Mouse (Mus musculus) MEL (cell line): ENCODE results near the gene Fut1. TPM values are rescaled to one million over a fixed set of nuclear protein-coding genes. Genes with fewer than 3 reads are reported as not detected.

Experiments
- DNase-seq: peaks from one replicate; pipeline ENCODE4 v3.0.0; 2011; ENCODE audit warnings: low read depth, low spot score
- H3K27ac ChIP-seq: 2 replicates; pipeline ENCODE4 v1.5.1; 2012; ENCODE audit warnings: low read depth, mild to moderate bottlenecking, control low read depth, low read length, moderate library complexity; ENCODE audit not compliant: control insufficient read depth
- H3K27me3 ChIP-seq, 2 experiments: fragments of 150-350 bp in 1 of 2; sonication (generic) in 1 of 2; 2 replicates each; pipeline ENCODE4 v1.6.1; 2012; ENCODE audit warnings: low read length in 2 of 2, mild to moderate bottlenecking in 2 of 2, improper control_type of control experiment in 1 of 2, moderate library complexity in 1 of 2; ENCODE audit not compliant: insufficient read depth in 2 of 2, control insufficient read depth in 1 of 2
- H3K36me3 ChIP-seq, 2 experiments: 2 replicates each; pipeline ENCODE4 v1.6.1; 2012 to 2014; ENCODE audit warnings: low read length in 2 of 2, improper control_type of control experiment in 1 of 2, inconsistent platforms in 1 of 2, mild to moderate bottlenecking in 1 of 2; ENCODE audit not compliant: insufficient read depth in 2 of 2, control insufficient read depth in 1 of 2
- H3K4me1 ChIP-seq, 2 experiments: fragments of 150-350 bp in 1 of 2; sonication (generic) in 1 of 2; 2 replicates each; pipeline ENCODE4 v1.6.1; 2012; ENCODE audit warnings: low read length in 2 of 2, improper control_type of control experiment in 1 of 2, mild to moderate bottlenecking in 1 of 2; ENCODE audit not compliant: insufficient read depth in 2 of 2, control insufficient read depth in 1 of 2
- H3K4me3 ChIP-seq, 2 experiments: fragments of 150-350 bp in 1 of 2; sonication (generic) in 1 of 2; 2 replicates each; pipeline ENCODE4 v1.5.1; 2012; ENCODE audit warnings: low read depth in 2 of 2, low read length in 2 of 2, mild to moderate bottlenecking in 2 of 2, moderate library complexity in 2 of 2, control low read depth in 1 of 2, improper control_type of control experiment in 1 of 2; ENCODE audit not compliant: control insufficient read depth in 1 of 2, insufficient read depth in 1 of 2
- H3K79me2 ChIP-seq: 2 replicates; pipeline ENCODE4 v1.6.1; 2012; ENCODE audit warnings: mild to moderate bottlenecking, low read length, moderate library complexity; ENCODE audit not compliant: control insufficient read depth, poor library complexity, insufficient read depth
- H3K9ac ChIP-seq: 2 replicates; pipeline ENCODE4 v1.6.1; 2012; ENCODE audit warnings: low read depth, mild to moderate bottlenecking, control low read depth, low read length, moderate library complexity; ENCODE audit not compliant: control insufficient read depth, poor library complexity, severe bottlenecking
- H3K9me3 ChIP-seq: fragments of 150-350 bp; sonication (generic); replicated peaks from 2 replicates; pipeline ENCODE4 v1.6.1; 2012; ENCODE audit warnings: mild to moderate bottlenecking, low read length, improper control_type of control experiment, moderate library complexity; ENCODE audit not compliant: insufficient read depth
- BHLHE40 ChIP-seq: IDR thresholded peaks from 2 replicates; pipeline ENCODE4 v1.6.1; 2012; ENCODE audit warnings: low read depth, mild to moderate bottlenecking, inconsistent platforms, low read length, improper control_type of control experiment, borderline replicate concordance
- CHD1 ChIP-seq: IDR thresholded peaks from 2 replicates; pipeline ENCODE4 v1.6.1; 2012; ENCODE audit warnings: low read depth, mild to moderate bottlenecking, inconsistent platforms, low read length, improper control_type of control experiment
- ELF1 ChIP-seq: IDR thresholded peaks from 2 replicates; pipeline ENCODE4 v1.6.1; 2014; ENCODE audit warnings: low read depth, mild to moderate bottlenecking, inconsistent platforms, low read length, improper control_type of control experiment, moderate library complexity
- GABPA ChIP-seq: IDR thresholded peaks from 2 replicates; pipeline ENCODE4 v1.6.1; 2012; ENCODE audit warnings: low read depth, mild to moderate bottlenecking, inconsistent platforms, low read length, improper control_type of control experiment, moderate library complexity
- GATA1 ChIP-seq: IDR thresholded peaks from 2 replicates; pipeline ENCODE4 v1.6.1; 2011; ENCODE audit warnings: low read depth, low read length, improper control_type of control experiment
- HCFC1 ChIP-seq: IDR thresholded peaks from 2 replicates; pipeline ENCODE4 v1.6.1; 2012; ENCODE audit warnings: low read depth, mild to moderate bottlenecking, inconsistent platforms, low read length, improper control_type of control experiment, moderate library complexity
- KAT2A ChIP-seq: conservative IDR thresholded peaks from 2 replicates; pipeline ENCODE4 v1.6.1; 2012; ENCODE audit warnings: low read depth, low read length, improper control_type of control experiment, inconsistent platforms
- MAFK ChIP-seq: IDR thresholded peaks from 2 replicates; pipeline ENCODE4 v1.6.1; 2011; ENCODE audit warnings: low read depth, mild to moderate bottlenecking, low read length, improper control_type of control experiment, borderline replicate concordance
- MAX ChIP-seq: IDR thresholded peaks from 2 replicates; pipeline ENCODE4 v1.6.1; 2011; ENCODE audit warnings: low read length, improper control_type of control experiment
- MXI1 ChIP-seq: IDR thresholded peaks from 2 replicates; pipeline ENCODE4 v1.6.1; 2011; ENCODE audit warnings: mild to moderate bottlenecking, low read depth, low read length, improper control_type of control experiment
- MYB ChIP-seq: IDR thresholded peaks from 2 replicates; pipeline ENCODE4 v1.6.1; 2011; ENCODE audit warnings: mild to moderate bottlenecking, low read depth, low read length, improper control_type of control experiment
- MYC ChIP-seq: IDR thresholded peaks from 2 replicates; pipeline ENCODE4 v1.6.1; 2011; ENCODE audit warnings: low read depth, mild to moderate bottlenecking, low read length, improper control_type of control experiment, moderate library complexity
- POLR2A ChIP-seq, 2 experiments: IDR thresholded peaks; 2 replicates each; pipeline ENCODE4 v1.6.1; 2011 to 2012; ENCODE audit warnings: low read length in 2 of 2, mild to moderate bottlenecking in 2 of 2, control low read depth in 1 of 2, improper control_type of control experiment in 1 of 2, low read depth in 1 of 2, moderate library complexity in 1 of 2; ENCODE audit not compliant: control insufficient read depth in 1 of 2, insufficient read depth in 1 of 2, poor library complexity in 1 of 2
- POLR2AphosphoS2 ChIP-seq: IDR thresholded peaks from 2 replicates; pipeline ENCODE4 v1.6.1; 2011; ENCODE audit warnings: low read length, improper control_type of control experiment
- RAD21 ChIP-seq: IDR thresholded peaks from 2 replicates; pipeline ENCODE4 v1.6.1; 2011; ENCODE audit warnings: mild to moderate bottlenecking, low read depth, low read length, improper control_type of control experiment
- RCOR1 ChIP-seq: IDR thresholded peaks from 2 replicates; pipeline ENCODE4 v1.6.1; 2012; ENCODE audit warnings: low read depth, mild to moderate bottlenecking, inconsistent platforms, low read length, improper control_type of control experiment
- SIN3A ChIP-seq: IDR thresholded peaks from 2 replicates; pipeline ENCODE4 v1.6.1; 2012; ENCODE audit warnings: low read length, improper control_type of control experiment, inconsistent platforms
- TBP ChIP-seq: IDR thresholded peaks from 2 replicates; pipeline ENCODE4 v1.8.0; 2011; ENCODE audit warnings: low read depth, low read length, improper control_type of control experiment
- USF2 ChIP-seq, 2 experiments: IDR thresholded peaks; 2 replicates each; pipeline ENCODE4 v1.6.1; 2011 to 2012; ENCODE audit warnings: improper control_type of control experiment in 2 of 2, low read length in 2 of 2, borderline replicate concordance in 1 of 2, inconsistent platforms in 1 of 2, low read depth in 1 of 2, mild to moderate bottlenecking in 1 of 2; ENCODE audit not compliant: insufficient read depth in 1 of 2
- ZC3H11A ChIP-seq: IDR thresholded peaks from 2 replicates; pipeline ENCODE4 v1.6.1; 2012; ENCODE audit warnings: low read depth, mild to moderate bottlenecking, inconsistent platforms, low read length, improper control_type of control experiment
- ZMIZ1 ChIP-seq: IDR thresholded peaks from 2 replicates; pipeline ENCODE4 v1.6.1; 2012; ENCODE audit warnings: low read depth, mild to moderate bottlenecking, inconsistent platforms, low read length, improper control_type of control experiment, moderate library complexity
- ZNF384 ChIP-seq: IDR thresholded peaks from 2 replicates; pipeline ENCODE4 v1.6.1; 2012; ENCODE audit warnings: low read depth, mild to moderate bottlenecking, inconsistent platforms, low read length, improper control_type of control experiment
- polyA plus RNA-seq, 2 experiments: library from polyadenylated mRNA; stranded (reverse) in 1 of 2; unstranded in 1 of 2; fragments of >175 nt in 1 of 2; fragments of >200 nt in 1 of 2; gene quantifications; 2 replicates each; pipeline versions ENCODE4 v1.2.1 to v1.2.4; 2012; ENCODE audit warnings: low replicate concordance in 2 of 2, low read depth in 1 of 2; ENCODE audit not compliant: insufficient read length in 2 of 2, insufficient read depth in 1 of 2, missing spikeins in 1 of 2
- total RNA-seq: library from RNA; depleted of rRNA; stranded (reverse); fragments of 300-350 nt; gene quantifications from 2 replicates; pipeline ENCODE4 v1.2.3, GENCODE M21; 2012

Fut1 gene
- total and polyA plus RNA-seq, 3 experiments, result 0.04 TPM; not detected in 2

DNA sequence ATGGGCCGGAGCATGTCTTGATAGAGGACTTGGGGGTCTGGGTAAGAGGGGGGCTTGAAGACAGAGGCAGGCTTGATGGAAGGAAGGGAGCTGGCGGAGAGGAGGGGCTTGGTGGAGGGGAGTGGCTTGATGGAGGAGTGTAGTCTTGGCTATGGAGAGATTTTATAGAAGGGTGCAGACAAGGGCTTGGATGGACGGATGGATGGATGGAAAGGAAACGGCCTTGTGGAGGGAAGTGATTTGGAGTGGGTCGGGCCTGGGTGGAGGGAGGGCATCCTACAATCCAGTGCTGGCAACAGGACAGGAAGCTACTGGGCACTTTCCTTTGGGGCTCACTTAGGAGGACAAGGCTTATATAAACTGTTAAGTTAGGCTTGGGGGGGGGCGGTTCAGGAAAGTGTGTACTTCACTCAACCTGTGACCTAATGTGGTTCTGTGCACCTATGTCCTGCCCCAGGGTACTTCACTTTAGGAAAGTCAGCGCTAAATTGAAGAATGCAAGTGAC, 9.5 kb downstream of the Fut1 start:
- Histone ChIP-seq H3K79me2 (peaks cover 2% of the 10 kb centered on the region; the same call in 1 of the 2 replicates), H3K36me3 (no peaks in the 10 kb centered on the region), H3K9me3 (no peaks in the 10 kb centered on the region), H3K27me3 (no peaks in the 10 kb centered on the region; a peak in 1 of 4 replicates), H3K4me1 (peaks cover 0 to 13% of the 10 kb centered on the region in 2 experiments; a peak in 1 of 4 replicates), H3K27ac (no peak overlapping the region), H3K9ac (no peak overlapping the region), H3K4me3 (no peak overlapping the region)
- DNase-seq, result no peak
- TF ChIP-seq ELF1 (no peak), ZC3H11A (no peak), ZMIZ1 (no peak), RAD21 (no peak), POLR2A (IDR thresholded peaks at IDR 0.05; ENCODE audit: control insufficient read depth in 1 of 2, insufficient read depth in 1 of 2, low read depth in 1 of 2, low read length in 2 of 2, poor library complexity in 1 of 2) (no peak), MAX (no peak), RCOR1 (no peak), GATA1 (no peak), SIN3A (no peak), HCFC1 (no peak), ZNF384 (no peak)

DNA sequence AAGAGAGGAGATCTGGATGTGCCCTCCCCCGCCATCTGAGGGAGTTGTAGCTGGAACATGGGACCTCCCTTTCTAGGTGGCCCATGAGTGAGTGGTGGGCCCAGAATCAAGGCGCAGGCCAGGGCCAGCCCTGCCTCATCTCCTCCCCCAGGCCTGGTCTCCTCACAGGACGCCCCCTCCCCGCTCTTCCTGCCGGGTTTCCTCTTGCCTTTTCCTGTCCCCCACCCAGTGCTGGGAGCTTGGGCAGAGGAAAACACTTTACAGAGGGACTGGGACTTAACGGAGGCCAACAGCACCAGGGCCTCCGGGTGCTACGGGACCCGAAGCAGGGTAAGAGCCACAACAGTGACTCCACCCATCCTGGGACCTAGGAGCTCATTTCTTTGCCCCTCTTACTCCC, 10.2 kb downstream of the Fut1 start, which contains the start of gene Rasip1:
Rasip1 (plus strand) TSS at position 228 of the 400 bp plus-strand sequence.
- H3K36me3 ChIP-seq, result no peaks in the 10 kb centered on the region
- H3K4me1 ChIP-seq, result peaks cover 0 to 13% of the 10 kb centered on the region in 2 experiments; a peak in 1 of 4 replicates
- DNase-seq, result no peak
- no peak within 1 kb of the TSS for H3K27ac ChIP-seq
- peak within 1 kb of the TSS; percentile 59 to 60; a peak in 3 of 4 replicates for H3K4me3 ChIP-seq
- no peak for TF ChIP-seq CHD1
- no peak for TF ChIP-seq ZMIZ1
- no peak for TF ChIP-seq BHLHE40
- TF ChIP-seq MAFK, result no peak
- no peak for TF ChIP-seq KAT2A
- no peak for TF ChIP-seq ZC3H11A
- no peak for TF ChIP-seq SIN3A
- TF ChIP-seq ZNF384, result no peak
- TF ChIP-seq TBP, result no peak
- TF ChIP-seq MYB, result no peak
- no peak for TF ChIP-seq RAD21
- no peak for TF ChIP-seq RCOR1
- no peak for TF ChIP-seq MYC
- no peak for TF ChIP-seq USF2 (IDR thresholded peaks at IDR 0.05; ENCODE audit: borderline replicate concordance in 1 of 2, insufficient read depth in 1 of 2, low read depth in 1 of 2, low read length in 2 of 2)
- TF ChIP-seq ELF1, result no peak
- no peak for TF ChIP-seq MXI1
- no peak for TF ChIP-seq POLR2AphosphoS2
- TF ChIP-seq GABPA, result no peak
- TF ChIP-seq, all 39 proteins: peak for 0
- H3K9ac ChIP-seq, result peak within 1 kb of the TSS; percentile 88
- H3K9me3 ChIP-seq, result no peaks in the 10 kb centered on the region
- H3K79me2 ChIP-seq, result peaks cover 2% of the 10 kb centered on the region; the same call in 1 of the 2 replicates
- H3K27me3 ChIP-seq, result no peaks in the 10 kb centered on the region; a peak in 1 of 4 replicates
